Mouse (Mus musculus) midbrain, embryonic 13.5 days (tissue): ENCODE data around the gene Usp37. TPM values are rescaled to one million over a fixed set of nuclear protein-coding genes. Genes with fewer than 3 reads are reported as not detected.

ENCODE experiments used
- ATAC-seq: fragments of 200-750 bp; cut with Nextera tagmentation; 2 replicates; pipeline ENCODE4 v1.8.0; 2017; ENCODE audit warnings: mild to moderate bottlenecking, moderate TSS enrichment, moderate library complexity
- H3K27ac ChIP-seq: fragments of 300-500 bp; sonication (generic); 2 replicates; pipeline ENCODE4 v1.5.1; 2015; ENCODE audit warnings: inconsistent platforms, mild to moderate bottlenecking, moderate library complexity
- H3K27me3 ChIP-seq: fragments of 300-500 bp; sonication (generic); 2 replicates; pipeline ENCODE4 v1.6.1; 2015; ENCODE audit warnings: mild to moderate bottlenecking, inconsistent platforms
- H3K36me3 ChIP-seq: fragments of 300-500 bp; sonication (generic); 2 replicates; pipeline ENCODE4 v1.6.1; 2015; ENCODE audit warnings: mild to moderate bottlenecking, inconsistent platforms
- H3K4me1 ChIP-seq: fragments of 300-500 bp; sonication (generic); replicated peaks from 2 replicates; pipeline ENCODE4 v1.6.1; 2015; ENCODE audit warnings: inconsistent platforms
- H3K4me2 ChIP-seq: fragments of 300-500 bp; sonication (generic); replicated peaks from 2 replicates; pipeline ENCODE4 v1.6.1; 2015; ENCODE audit warnings: moderate library complexity, mild to moderate bottlenecking, inconsistent platforms
- H3K4me3 ChIP-seq: fragments of 300-500 bp; sonication (generic); replicated peaks from 2 replicates; pipeline ENCODE4 v1.5.1; 2015; ENCODE audit warnings: mild to moderate bottlenecking, inconsistent platforms
- H3K9ac ChIP-seq: fragments of 300-500 bp; sonication (generic); replicated peaks from 2 replicates; pipeline ENCODE4 v1.6.1; 2015; ENCODE audit warnings: mild to moderate bottlenecking, inconsistent platforms
- H3K9me3 ChIP-seq: fragments of 300-500 bp; sonication (generic); 2 replicates; pipeline ENCODE4 v1.6.1; 2016; ENCODE audit warnings: mild to moderate bottlenecking, inconsistent platforms
- WGBS: fragments of 180-500 bp; shearing (Covaris S2); methylation state at CpG from one replicate; pipeline ENCODE4 v1.1.7; 2015; 5-methylcytosine and 5-hydroxymethylcytosine counted together
- polyA plus RNA-seq: library from polyadenylated mRNA; unstranded; fragments of >200 nt; fragmentation: Nextera tagmentation; extraction: Ambion mirVana; gene quantifications from 2 replicates; pipeline ENCODE4 v1.2.1, GENCODE M21; 2015

Usp37 gene
- polyA plus RNA-seq, 1 experiment from 2014 or later: 33.4 TPM

- no peak overlapping the region for H3K4me2 ChIP-seq
- no peak overlapping the region for H3K9ac ChIP-seq
- H3K27ac ChIP-seq: no peak overlapping the region
- peaks cover 22% of the 10 kb centered on the region for H3K27me3 ChIP-seq
- H3K36me3 ChIP-seq: peaks cover 20% of the 10 kb centered on the region
- no peaks in the 10 kb centered on the region for H3K9me3 ChIP-seq
- ATAC-seq: no peak
- 94% methylated on average over 9 of the region's 9 CpGs for WGBS
- peaks cover 50% of the 10 kb centered on the region for H3K4me1 ChIP-seq
- H3K4me3 ChIP-seq: no peak overlapping the region
Measured at GRCm38 (mm10) chr1:74393697-74394096, 150.4 kb downstream of the Usp37 start.

GRCm38 (mm10) chr1:74393010-74393409, 151.1 kb downstream of the Usp37 start:
- Histone ChIP-seq H3K4me3 (peak overlapping the region; percentile 88), H3K4me1 (peaks cover 50% of the 10 kb centered on the region), H3K4me2 (peak overlapping the region; percentile 95), H3K9me3 (no peaks in the 10 kb centered on the region), H3K36me3 (peaks cover 20% of the 10 kb centered on the region), H3K27me3 (peaks cover 28% of the 10 kb centered on the region), H3K9ac (peak overlapping the region; percentile 83), H3K27ac (no peak overlapping the region)
- no peak for ATAC-seq
- 37% methylated on average over 7 of the region's 7 CpGs for WGBS

- H3K9me3 ChIP-seq: no peaks in the 10 kb centered on the region
- H3K4me2 ChIP-seq: peak overlapping the region; percentile 95
- WGBS: under 1% methylated on average over 16 of the region's 16 CpGs
- H3K27me3 ChIP-seq: peaks cover 28% of the 10 kb centered on the region
- peak overlapping the region; percentile 88 for H3K4me3 ChIP-seq
- peak overlapping the region; percentile 83 for H3K9ac ChIP-seq
- ATAC-seq: peak; percentile 37
- peaks cover 45% of the 10 kb centered on the region for H3K4me1 ChIP-seq
- peaks cover 20% of the 10 kb centered on the region for H3K36me3 ChIP-seq
- H3K27ac ChIP-seq: peak overlapping the region; percentile 81; the same call in 1 of the 2 replicates
Measured at GRCm38 (mm10) chr1:74392446-74392994, 151.6 kb downstream of the Usp37 start.

GRCm38 (mm10) chr1:74391844-74392441, 152.1 kb downstream of the Usp37 start:
- Histone ChIP-seq H3K4me1 (peaks cover 44% of the 10 kb centered on the region), H3K9ac (peak overlapping the region; percentile 83), H3K36me3 (peaks cover 20% of the 10 kb centered on the region), H3K27ac (peak overlapping the region; percentile 81), H3K4me3 (peak overlapping the region; percentile 88), H3K27me3 (peaks cover 28% of the 10 kb centered on the region), H3K4me2 (peak overlapping the region; percentile 95), H3K9me3 (no peaks in the 10 kb centered on the region)
- 0% methylated on average over 34 of the region's 63 CpGs for WGBS
- peak; percentile 60 for ATAC-seq

GRCm38 (mm10) chr1:74390924-74391748, 152.9 kb downstream of the Usp37 start, which contains the start of gene Ctdsp1:
TSS of gene Ctdsp1 (plus strand) at chr1:74391509.
- H3K9ac ChIP-seq: peak within 1 kb of the TSS; percentile 83
- WGBS: 3% methylated on average over 35 of the region's 51 CpGs
- peak within 1 kb of the TSS; percentile 88 for H3K4me3 ChIP-seq
- peaks cover 20% of the 10 kb centered on the region for H3K36me3 ChIP-seq
- peak; percentile 76 for ATAC-seq
- peak within 1 kb of the TSS; percentile 95 for H3K4me2 ChIP-seq
- H3K9me3 ChIP-seq: no peaks in the 10 kb centered on the region
- peak within 1 kb of the TSS; percentile 81 for H3K27ac ChIP-seq
- H3K27me3 ChIP-seq: peaks cover 28% of the 10 kb centered on the region
- H3K4me1 ChIP-seq: peaks cover 46% of the 10 kb centered on the region

- Histone ChIP-seq H3K27ac (no peak overlapping the region), H3K4me1 (peaks cover 46% of the 10 kb centered on the region), H3K9ac (no peak overlapping the region), H3K4me3 (peak overlapping the region; percentile 88; the same call in 1 of the 2 replicates), H3K4me2 (peak overlapping the region; percentile 95), H3K27me3 (peaks cover 28% of the 10 kb centered on the region), H3K9me3 (no peaks in the 10 kb centered on the region), H3K36me3 (peaks cover 20% of the 10 kb centered on the region)
- 7% methylated on average over 21 of the region's 21 CpGs for WGBS
- ATAC-seq: no peak
Measured at GRCm38 (mm10) chr1:74390287-74390906, 153.7 kb downstream of the Usp37 start.

GRCm38 (mm10) chr1:74389831-74390286, 154.2 kb downstream of the Usp37 start:
- Histone ChIP-seq H3K4me2 (peak overlapping the region; percentile 39), H3K4me3 (peak overlapping the region; percentile 7; the same call in 1 of the 2 replicates), H3K9me3 (no peaks in the 10 kb centered on the region), H3K4me1 (peaks cover 46% of the 10 kb centered on the region), H3K27ac (no peak overlapping the region), H3K27me3 (peaks cover 28% of the 10 kb centered on the region), H3K9ac (no peak overlapping the region; the same call in 1 of the 2 replicates), H3K36me3 (peaks cover 14% of the 10 kb centered on the region)
- no peak for ATAC-seq
- 5% methylated on average over 29 of the region's 29 CpGs for WGBS

- no peak for ATAC-seq
- Histone ChIP-seq H3K27ac (no peak overlapping the region), H3K4me1 (peaks cover 41% of the 10 kb centered on the region), H3K9ac (no peak overlapping the region), H3K4me3 (no peak overlapping the region), H3K9me3 (no peaks in the 10 kb centered on the region), H3K36me3 (0 out of 2 replicates have a peak, but pooled peaks cover 1% of the 10 kb centered on the region), H3K4me2 (no peak overlapping the region), H3K27me3 (peaks cover 28% of the 10 kb centered on the region)
- WGBS: 84% methylated on average over 7 of the region's 7 CpGs
Measured at GRCm38 (mm10) chr1:74388398-74388920, 155.6 kb downstream of the Usp37 start.

- Histone ChIP-seq H3K9me3 (no peaks in the 10 kb centered on the region), H3K4me1 (peaks cover 32% of the 10 kb centered on the region), H3K27ac (peak overlapping the region; percentile 95; the same call in 1 of the 2 replicates), H3K9ac (no peak overlapping the region), H3K4me2 (peak overlapping the region; percentile 68), H3K27me3 (peaks cover 28% of the 10 kb centered on the region), H3K36me3 (no peaks in the 10 kb centered on the region), H3K4me3 (peak overlapping the region; percentile 76)
- no peak for ATAC-seq
- 48% methylated on average over 15 of the region's 15 CpGs for WGBS
Measured at GRCm38 (mm10) chr1:74387386-74387988, 156.6 kb downstream of the Usp37 start.

GRCm38 (mm10) chr1:74386714-74387385, 157.2 kb downstream of the Usp37 start:
- Histone ChIP-seq H3K4me3 (peak overlapping the region; percentile 76), H3K9me3 (no peaks in the 10 kb centered on the region), H3K27ac (peak overlapping the region; percentile 95), H3K4me2 (peak overlapping the region; percentile 68), H3K27me3 (peaks cover 28% of the 10 kb centered on the region), H3K4me1 (peaks cover 26% of the 10 kb centered on the region), H3K9ac (peak overlapping the region; percentile 70), H3K36me3 (no peaks in the 10 kb centered on the region)
- under 1% methylated on average over 26 of the region's 26 CpGs for WGBS
- ATAC-seq: peak; percentile 92

GRCm38 (mm10) chr1:74386363-74386713, 157.7 kb downstream of the Usp37 start:
- H3K9ac ChIP-seq: peak overlapping the region; percentile 70
- no peak for ATAC-seq
- peak overlapping the region; percentile 95 for H3K27ac ChIP-seq
- peaks cover 26% of the 10 kb centered on the region for H3K4me1 ChIP-seq
- no peaks in the 10 kb centered on the region for H3K36me3 ChIP-seq
- 51% methylated on average over 7 of the region's 10 CpGs for WGBS
- H3K4me2 ChIP-seq: peak overlapping the region; percentile 68
- no peaks in the 10 kb centered on the region for H3K9me3 ChIP-seq
- H3K4me3 ChIP-seq: peak overlapping the region; percentile 76
- peaks cover 28% of the 10 kb centered on the region for H3K27me3 ChIP-seq
